Mouse (Mus musculus) heart, adult 18-20 months (tissue): Measurements from ENCODE around the gene Derl2. TPM values are rescaled to one million over a fixed set of nuclear protein-coding genes. Genes with fewer than 3 reads are reported as not detected.

Experiments
- DNase-seq, 2 experiments: peaks; one replicate each; pipeline ENCODE4 v3.0.0; 2021 to 2022; ENCODE audit warnings: mixed read lengths in 1 of 2
- long read RNA-seq, 2 experiments: library from polyadenylated mRNA; stranded (forward); transcript quantifications; one replicate each; pipeline ENCODE4 v2.0.0; 2021
- total RNA-seq, 2 experiments: library from RNA; stranded (reverse); gene quantifications; 2 replicates each; pipeline ENCODE4 v1.2.3; 2021

Gene Derl2
- total RNA-seq, result 10 to 100 TPM; 38.5 to 39.5 TPM
- long read RNA-seq, experiment 1, transcript Derl2-206 (7 exons, 3,666 nt), result major isoform, 51 of 88 reads
- long read RNA-seq, experiment 1, partial matches to known transcripts, result 1 of 88 reads
- long read RNA-seq, experiment 1, other reads (novel, unspliced or antisense), result 36 of 88 reads
- long read RNA-seq, experiment 2, transcript Derl2-206 (7 exons, 3,666 nt), result major isoform, 28 of 68 reads
- long read RNA-seq, experiment 2, partial matches to known transcripts, result 0 of 68 reads
- long read RNA-seq, experiment 2, other reads (novel, unspliced or antisense), result 40 of 68 reads

DNA sequence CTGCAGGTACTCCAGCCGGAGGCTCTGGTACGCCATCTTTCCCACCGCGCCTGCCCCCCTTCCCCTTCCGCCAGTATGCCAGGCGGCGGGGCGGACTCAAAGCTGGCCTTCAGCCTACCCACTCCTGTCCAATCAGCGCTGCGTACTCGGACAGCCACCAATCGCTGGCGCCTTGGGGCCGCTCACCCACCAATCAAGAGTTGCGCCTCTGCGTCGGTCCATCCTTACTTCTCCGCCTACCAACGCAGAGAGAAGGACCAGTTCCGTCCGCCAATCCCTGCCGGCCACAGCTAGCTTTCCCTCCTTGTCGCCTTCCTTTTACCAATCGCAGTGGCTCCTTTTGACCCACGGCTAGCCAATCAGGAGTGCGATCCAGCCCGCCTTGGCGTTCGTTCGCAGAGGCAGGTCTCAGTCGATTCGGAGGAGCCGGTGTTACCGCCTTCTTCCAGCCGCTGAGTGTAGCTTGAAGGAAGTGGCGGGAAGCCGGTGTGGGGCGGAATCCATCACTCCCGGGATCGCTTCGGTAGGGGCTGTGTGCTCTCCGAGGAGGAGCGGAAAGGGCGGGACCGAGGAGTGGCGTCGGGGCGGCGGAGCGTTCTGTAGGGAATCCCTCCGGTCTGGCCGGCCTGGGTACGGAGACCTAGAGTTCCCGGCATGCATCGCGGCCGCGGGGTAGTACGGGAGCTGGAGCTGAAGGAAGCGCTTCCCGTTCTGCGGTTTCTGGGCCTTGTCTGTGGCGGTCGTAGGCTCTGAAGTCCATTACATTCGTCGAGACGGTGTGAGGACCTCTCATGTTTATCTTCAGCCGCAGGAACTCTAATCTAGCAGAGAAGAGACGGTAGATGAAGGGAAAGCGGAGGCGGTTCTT lies at the start of gene Derl2, which contains the start of gene Mis12:
TSS of gene Derl2 (minus strand) at position 641 of the 868 bp plus-strand sequence.
TSS of gene Mis12 (plus strand) at position 411 of the 868 bp plus-strand sequence.
- DNase-seq, result peak; percentile 98 to 100

DNA sequence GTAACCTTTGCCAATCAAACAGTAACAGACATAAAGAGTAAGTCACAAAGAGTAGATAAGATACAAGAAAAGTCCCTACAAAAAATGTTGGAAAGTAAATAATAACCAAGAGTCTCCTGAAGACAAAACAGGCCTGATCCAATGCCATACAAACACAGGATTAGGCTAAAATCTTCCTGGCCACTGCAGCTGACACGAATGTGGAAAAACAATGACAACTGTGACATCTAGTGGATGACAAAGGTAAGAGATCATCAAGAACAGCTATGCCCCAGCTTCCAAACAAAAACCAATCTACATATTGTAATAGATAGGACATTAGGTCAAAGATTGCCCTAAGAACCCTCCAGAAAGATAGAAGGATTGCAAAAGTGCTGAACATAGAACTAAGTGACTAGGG lies 32.9 kb upstream of the Derl2 start:
- DNase-seq, result peak in 1 of 2 experiments; percentile 21

GRCm38 (mm10) chr11:71039526-71040298 lies 20.1 kb upstream of the Derl2 start:
- DNase-seq, result no peak

- no peak for DNase-seq
Observed at GRCm38 (mm10) chr11:71033163-71033761, 13.6 kb upstream of the Derl2 start, which contains the start of gene 6330403K07Rik. TSS of gene 6330403K07Rik (minus strand) at chr11:71033513.

GRCm38 (mm10) chr11:71032491-71033162 lies 13.0 kb upstream of the Derl2 start:
- no peak for DNase-seq

GRCm38 (mm10) chr11:71032070-71032469 lies 12.4 kb upstream of the Derl2 start:
- no peak for DNase-seq

DNA sequence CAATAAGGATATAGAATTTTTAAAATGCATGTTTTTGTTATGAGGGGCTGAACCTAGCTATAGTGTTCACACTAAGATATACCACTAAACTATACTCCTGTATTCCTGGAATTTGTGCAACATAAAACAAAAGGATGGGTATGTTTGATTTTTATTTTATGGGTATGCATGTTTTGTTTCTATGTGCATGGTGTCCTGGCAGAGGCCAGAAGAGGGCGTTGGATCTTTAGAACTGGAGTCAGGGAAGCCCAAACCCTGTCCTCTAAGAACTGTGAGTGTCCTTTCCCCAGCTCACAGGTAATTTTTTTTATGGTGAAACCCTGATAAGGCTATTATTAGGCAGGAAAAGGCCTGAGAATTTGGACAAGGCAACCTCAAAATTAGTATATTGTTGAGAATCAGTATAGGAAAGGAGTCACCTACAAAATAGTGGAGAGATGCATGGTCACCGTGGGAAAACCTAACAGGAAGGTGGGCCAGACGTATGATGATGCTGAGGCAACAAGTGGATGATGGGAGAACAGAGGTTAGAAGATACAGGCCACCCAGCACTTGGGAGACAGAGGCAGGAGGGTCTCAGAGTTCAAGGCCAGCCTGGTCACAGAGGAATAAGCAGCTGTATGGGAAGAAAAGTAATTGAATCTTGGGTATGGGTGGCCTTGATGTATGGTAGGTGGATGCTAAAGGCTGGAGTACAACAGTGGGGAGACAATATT lies 9.9 kb upstream of the Derl2 start:
- DNase-seq, result no peak

DNA sequence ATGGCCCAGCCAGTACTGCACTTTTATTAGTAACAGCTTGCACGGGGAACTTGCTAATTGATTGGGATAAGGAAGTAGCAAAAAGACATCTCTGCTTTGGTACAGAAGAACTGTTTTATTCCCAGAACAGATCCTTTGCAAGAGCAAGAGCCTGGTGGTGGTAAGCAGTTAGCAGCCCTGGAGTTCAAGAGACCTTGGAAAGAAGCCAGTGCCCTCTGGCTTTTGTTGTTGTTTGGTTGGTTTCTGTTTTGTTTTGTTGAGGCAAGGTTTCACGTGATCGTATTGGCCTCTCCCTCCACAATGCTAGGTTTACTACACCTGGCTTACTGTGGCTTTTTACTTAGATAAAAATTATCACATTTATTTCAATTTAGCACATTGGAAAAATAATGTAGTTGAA lies 8.6 kb upstream of the Derl2 start:
- DNase-seq, result no peak

DNA sequence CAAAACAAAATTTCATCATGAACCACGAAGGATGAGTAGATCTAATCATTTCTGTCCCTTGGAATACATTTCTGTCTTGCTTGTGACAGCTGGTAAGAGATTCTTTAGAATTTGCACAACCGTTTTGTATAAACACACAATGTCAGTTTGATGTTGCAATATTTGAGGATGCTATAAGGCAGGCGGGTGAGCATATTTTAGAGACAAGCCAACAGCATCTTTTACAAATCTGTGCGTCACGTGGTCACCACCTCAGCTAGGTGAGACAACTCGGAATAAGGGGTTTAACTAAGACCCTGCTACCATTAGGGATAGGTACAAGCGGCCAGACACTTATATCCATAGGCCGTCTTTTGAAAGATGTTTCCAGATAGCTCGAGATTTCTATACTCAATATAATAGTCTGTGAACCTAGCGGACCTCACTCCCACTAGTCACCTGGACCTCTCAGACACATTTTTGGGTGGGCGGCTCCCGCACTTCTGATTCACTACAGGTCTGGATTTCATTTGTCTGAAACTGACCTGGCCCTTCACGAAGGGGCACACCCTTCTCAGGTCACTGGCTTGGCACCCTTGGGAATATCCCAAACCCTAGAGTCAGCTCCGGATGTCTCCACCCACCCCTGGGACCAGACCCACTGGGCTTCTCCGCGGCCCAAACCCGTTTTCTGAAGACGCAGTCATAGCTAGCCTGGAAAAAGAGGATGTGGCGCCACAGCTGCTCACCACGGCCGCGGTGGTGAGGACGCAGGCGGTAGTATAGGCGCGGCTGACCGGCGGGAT lies 1.0 kb downstream of the Derl2 start:
- no peak for DNase-seq

GRCm38 (mm10) chr11:71017051-71017450 lies 2.6 kb downstream of the Derl2 start:
- no peak for DNase-seq

- peak; percentile 41 to 54 for DNase-seq
Observed at GRCm38 (mm10) chr11:71012743-71013142, 6.9 kb downstream of the Derl2 start.

DNA sequence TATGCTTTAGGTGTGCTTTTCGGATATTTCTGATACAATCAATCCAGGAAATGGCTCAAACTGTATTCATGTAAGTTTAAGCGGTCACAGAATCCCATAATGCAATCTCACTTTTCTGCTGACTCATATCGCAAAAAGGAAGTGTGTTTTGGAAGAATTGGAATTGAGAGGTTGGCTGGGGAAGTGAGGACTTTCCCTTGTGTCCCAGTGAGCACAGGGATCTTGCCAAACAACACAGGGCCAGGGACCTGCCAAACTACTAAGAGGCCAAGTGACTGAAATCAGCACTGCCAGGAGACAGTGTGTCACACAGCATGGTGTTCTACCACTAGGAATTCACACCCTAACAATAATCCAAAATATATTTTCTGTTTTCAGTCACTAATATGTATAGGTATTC lies 11.3 kb downstream of the Derl2 start:
- DNase-seq, result peak; percentile 65 to 86

GRCm38 (mm10) chr11:71007831-71008230 lies 11.8 kb downstream of the Derl2 start:
- no peak for DNase-seq

DNA sequence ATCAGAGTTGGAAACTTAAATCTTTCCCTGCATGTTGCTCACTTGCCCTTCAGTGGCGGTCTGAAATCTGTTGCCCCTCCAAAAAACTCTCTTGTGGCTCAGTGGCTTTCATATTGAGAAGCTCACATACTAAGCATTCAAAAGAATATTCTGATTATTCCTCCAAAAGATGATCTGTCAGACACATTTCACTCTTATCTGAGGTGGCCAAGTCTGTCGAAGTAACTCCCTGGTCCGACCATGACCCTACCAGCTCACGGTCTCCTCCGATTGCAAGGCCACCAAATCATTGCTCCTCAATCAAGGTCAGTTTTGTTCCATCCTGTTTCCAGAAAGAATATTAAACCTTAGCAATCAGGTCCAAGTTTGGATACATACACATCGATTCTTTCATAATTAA lies 12.6 kb downstream of the Derl2 start:
- DNase-seq, result no peak

- DNase-seq, result no peak
Observed at GRCm38 (mm10) chr11:71005046-71005445, 14.6 kb downstream of the Derl2 start.

- peak; percentile 97 to 98 for DNase-seq
Observed at GRCm38 (mm10) chr11:71004316-71004773, 15.3 kb downstream of the Derl2 start, which contains the start of gene Dhx33. TSS of gene Dhx33 (minus strand) at chr11:71004437.

- peak in 1 of 2 experiments; percentile 25 for DNase-seq
Observed at GRCm38 (mm10) chr11:71003611-71004315, 15.9 kb downstream of the Derl2 start.

- no peak for DNase-seq
Observed at GRCm38 (mm10) chr11:71001167-71001566, 18.5 kb downstream of the Derl2 start.
